Mouse (Mus musculus): ENCODE measurements at regions not wholly inside any gene's neighbourhood (a gene's known extent, or its start where the extent isn't known, plus 50 kb on each side); places are given as distances from the start of the nearest gene placed in this dataset.

DNA sequence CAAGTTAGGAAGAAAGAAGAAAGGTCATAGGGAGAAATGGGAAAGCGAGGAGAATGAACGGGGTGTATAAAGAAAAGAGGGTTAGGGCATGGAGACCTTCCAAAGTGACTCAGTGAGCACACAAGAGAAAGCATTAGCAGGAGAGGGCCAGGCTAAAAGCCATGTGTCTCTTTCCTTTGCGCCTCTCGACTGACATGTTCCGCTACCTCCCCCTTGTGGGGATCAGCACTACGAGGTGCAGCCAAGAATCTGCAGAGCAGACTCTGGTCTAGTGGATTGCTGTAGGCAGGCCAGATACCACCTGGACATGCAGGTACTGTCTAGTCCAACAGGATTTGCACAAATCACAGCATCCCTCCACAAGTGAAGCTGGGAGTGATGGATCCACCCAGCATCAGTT lies 54.0 kb downstream of the Kcna5 start:
- no peak for DNase-seq (ENCODE audit: low spot score)

GRCm38 (mm10) chr6:126477506-126477905 lies 57.7 kb downstream of the Kcna5 start:
- DNase-seq (ENCODE audit: low spot score) = no peak

DNA sequence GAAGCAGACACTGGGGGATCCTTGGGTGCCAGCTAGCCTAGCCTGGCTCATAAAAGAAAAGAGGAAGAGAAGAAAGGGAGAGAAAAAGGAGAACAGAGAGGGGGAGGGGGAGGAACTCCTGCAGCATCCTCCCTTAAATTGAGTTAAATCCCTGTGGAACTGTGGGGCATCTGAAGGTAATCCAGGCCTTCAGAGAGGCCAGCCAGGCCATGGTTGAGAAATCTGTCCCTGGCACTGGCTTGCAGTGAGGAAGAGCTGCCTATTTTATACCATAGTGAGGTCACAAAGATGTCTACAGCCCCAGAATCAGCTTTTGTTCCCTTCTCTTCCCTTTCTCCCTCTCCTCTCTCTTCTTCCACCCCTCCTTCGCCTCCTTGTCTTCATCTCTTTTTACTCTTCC lies 58.5 kb downstream of the Kcna5 start:
- no peak for DNase-seq (ENCODE audit: low spot score)

- no peak for DNase-seq (ENCODE audit: low spot score)
Measured at GRCm38 (mm10) chr6:126475555-126475954, 59.7 kb downstream of the Kcna5 start.

- no peak for DNase-seq (ENCODE audit: low spot score)
Measured at GRCm38 (mm10) chr6:126453751-126454150, 81.5 kb downstream of the Kcna5 start.

- DNase-seq (ENCODE audit: low spot score) = no peak
Measured at GRCm38 (mm10) chr6:126445519-126445918, 89.7 kb downstream of the Kcna5 start.

- DNase-seq (ENCODE audit: low spot score) = no peak
Measured at GRCm38 (mm10) chr6:126440254-126440653, 95.0 kb downstream of the Kcna5 start.

GRCm38 (mm10) chr6:126437976-126438736 lies 97.1 kb downstream of the Kcna5 start:
- no peak for DNase-seq (ENCODE audit: low spot score)

DNA sequence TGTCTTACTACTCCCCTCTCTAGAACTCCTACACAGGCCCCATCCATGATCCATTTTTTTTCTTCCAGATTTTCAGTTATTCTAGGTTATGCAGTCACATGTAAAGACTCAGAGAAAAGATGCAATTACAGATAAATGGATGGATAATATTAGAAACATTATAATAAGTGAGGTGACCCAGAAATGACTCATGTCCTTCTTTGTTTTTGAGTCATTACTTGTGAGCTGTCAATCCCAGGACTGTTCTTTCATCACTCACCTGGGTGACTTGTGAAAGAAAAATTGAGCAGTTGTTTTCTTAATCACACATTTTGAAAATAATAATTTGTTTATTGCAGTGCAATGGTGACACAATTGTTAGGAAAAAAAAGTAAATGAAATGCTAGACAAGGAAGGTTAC lies 108.0 kb downstream of the Kcna5 start:
- no peak for DNase-seq (ENCODE audit: low spot score)

DNA sequence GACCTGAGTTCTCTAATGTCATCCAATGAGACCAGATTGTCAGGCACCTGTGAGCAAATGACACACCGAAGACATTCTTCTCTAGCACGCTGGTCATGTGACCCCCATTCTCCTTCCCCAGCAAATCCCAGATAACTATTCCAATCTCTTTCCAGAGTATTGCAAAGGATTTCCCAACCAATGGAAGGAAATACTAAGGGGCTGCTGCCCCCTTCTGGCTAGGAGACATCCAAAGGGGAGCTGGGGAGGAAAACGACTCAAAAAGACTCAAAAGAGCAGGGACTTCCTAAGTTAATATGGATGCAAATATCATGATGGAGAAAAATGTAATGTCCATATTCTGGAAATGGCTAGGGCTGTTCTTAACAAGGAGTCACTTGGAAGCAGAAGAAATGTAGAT lies 129.5 kb downstream of the Kcna5 start:
- peak; percentile 23 for DNase-seq (ENCODE audit: low spot score)

DNA sequence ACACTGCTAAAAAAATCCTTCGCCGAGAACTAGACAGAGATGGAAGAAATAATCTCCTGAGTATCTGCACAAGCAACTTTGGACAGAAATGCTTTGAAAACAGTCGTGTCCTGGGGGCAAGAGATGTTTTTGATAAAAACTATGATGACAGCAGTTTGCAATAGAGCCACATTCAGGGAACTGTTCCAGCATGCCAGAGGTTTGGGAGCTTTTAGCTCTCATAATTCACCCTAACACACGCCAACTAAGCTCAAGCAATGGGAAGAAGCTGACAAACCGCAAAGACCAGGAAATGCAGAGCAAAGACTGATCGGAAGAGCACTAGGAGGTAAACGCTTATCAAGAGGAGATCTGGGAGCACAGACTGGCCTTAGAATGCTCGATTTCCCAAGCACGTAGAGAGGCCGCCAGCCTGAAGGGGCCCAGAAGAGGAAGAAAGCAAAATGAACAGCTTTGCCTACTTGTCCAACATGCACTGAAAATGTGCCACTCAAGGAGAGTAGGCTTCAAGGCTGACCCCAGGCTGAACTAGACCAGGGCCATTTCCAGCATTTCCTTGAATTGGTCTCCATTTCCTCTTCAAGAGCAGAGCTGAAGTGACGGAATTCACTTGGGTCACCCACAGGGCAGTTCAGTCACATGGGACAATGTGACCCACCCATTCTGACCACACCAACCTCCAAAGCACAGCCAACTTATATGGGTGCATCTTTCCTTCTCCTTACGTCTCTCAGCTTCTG lies 130.7 kb downstream of the Kcna5 start:
- DNase-seq (ENCODE audit: low spot score) = no peak

GRCm38 (mm10) chr6:126399595-126399994 lies 135.6 kb downstream of the Kcna5 start:
- DNase-seq (ENCODE audit: low spot score) = no peak

DNA sequence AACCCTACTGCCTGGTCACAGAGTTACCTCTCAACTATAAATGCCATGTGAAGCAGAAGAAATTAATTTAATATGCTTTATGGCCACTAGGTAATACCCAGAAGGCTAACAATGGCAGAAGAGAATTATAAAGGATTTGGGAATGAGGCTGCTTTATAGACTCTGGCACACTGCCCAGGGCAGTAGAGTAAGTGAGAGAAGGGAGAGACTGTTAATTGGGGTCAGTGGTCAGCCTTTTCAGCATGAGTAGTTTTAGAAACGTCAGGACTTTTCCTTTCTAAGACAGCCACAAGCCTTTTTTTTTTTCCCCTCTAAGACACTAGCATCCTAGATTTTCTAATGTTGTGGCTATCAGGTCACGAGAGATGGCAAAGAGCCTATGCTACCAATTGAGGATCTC lies 136.6 kb downstream of the Kcna5 start:
- DNase-seq (ENCODE audit: low spot score) = no peak

DNA sequence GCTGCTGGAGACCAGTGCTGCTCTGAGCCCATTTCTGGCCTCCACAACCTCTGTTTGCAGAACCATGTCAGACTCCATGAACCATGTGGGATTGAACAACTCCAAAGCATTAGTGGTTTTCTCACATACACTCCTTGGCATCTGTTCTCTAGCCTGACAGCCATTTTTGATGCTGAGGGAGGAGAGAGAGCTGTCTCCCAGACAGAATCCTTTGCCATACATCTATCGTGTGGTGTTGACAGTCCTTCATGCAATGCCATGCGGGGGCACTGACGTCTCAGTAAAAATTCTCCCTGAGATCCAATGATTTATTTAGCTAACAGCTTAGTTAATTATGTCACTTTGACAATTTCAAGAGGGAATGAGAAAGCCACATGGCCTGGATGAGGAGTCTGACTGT lies 140.2 kb downstream of the Kcna5 start:
- no peak for DNase-seq (ENCODE audit: low spot score)

DNA sequence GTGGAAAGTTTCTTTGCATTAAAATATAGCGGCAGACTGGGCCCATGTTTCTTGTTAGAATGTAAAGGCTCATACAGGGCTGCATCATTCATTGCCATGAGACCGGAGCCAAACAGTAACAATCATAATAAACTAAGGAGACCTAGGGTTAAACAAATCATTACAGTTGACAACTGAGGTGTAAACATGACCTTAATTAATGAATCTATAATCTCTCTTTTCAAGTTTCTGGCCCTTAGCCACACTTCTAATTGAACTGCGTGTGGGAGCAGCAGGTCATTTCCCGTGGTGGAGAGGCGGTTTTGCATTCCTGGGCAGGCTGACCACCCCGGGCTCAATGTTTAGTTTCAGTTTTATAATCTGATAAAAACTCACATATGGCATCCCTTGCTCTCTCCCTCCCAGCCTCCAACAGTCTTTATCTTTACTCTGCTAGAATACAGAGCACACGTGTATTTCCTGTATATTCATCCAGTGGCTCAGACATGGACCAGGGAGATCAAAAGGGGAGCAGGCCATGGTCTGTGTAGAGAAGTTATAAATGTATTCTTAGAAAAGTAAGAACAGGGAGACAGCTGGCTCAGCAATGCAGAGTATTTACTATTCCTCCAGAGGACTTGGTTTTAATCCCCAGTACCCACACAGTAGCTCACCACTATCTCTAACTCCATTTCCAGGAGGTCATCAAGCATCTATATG lies 141.0 kb downstream of the Kcna5 start:
- DNase-seq (ENCODE audit: low spot score) = no peak

DNA sequence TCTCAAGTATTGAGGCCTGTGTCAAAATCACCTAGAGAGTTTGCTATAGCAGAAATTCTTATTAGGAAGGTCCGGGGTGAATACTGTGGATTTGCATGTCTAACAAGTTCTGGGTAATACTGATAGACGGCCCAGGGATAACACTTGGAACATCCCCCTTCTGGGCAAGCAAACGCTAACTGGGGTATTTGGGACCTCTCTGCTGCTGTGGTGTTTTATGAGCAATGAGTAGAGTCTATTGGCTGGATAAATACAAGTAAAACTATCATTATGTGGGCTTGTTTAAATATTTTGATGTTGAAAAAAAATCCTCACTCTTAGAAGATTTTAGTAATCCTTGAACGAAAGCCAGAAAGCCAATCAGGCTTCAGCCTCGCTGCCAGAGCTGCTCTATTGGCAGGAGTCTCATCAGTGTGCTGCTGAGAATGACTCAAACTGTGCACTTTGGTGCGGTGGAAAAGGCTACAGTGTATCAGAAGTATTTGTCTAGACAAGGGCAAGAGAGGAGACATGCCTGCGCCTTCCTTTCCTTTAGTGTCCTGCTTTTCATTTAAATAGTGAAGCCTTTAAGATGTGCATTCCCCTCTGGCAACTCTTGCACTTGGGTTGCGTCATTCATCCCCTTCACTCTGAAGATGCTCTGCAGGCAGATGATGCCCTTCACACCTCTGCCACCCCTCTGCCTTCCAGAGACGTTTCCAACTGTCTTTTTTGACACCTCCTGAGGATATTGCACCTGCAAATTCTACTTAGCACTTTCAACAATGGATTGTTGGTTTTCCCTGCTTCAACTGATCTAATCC lies 150.8 kb downstream of the Kcna5 start:
- DNase-seq (ENCODE audit: low spot score) = no peak

- no peak for DNase-seq (ENCODE audit: low spot score)
Measured at GRCm38 (mm10) chr6:126377216-126377615, 158.0 kb downstream of the Kcna5 start.

- DNase-seq (ENCODE audit: low spot score) = no peak
Measured at GRCm38 (mm10) chr6:126374970-126375620, 160.1 kb downstream of the Kcna5 start.

DNA sequence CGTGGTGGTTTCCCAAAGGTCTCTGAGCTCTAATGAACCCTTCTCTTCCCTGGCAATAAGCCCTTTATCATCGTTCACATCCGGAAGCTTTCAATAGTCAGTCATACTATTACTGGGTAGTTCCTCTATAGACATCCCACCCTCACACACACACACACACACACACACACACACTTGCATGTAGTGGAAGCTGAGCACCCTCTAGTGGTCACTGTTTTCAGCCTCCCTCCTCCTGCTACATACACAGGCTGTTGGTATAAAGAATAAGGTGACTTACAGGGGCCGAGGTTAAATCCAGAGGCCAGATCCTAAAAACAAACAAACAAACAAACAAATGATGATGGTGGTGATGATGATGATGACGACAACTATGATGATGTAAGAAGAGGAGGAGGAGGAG lies 163.2 kb downstream of the Kcna5 start:
- peak; percentile 30 for DNase-seq (ENCODE audit: low spot score)

DNA sequence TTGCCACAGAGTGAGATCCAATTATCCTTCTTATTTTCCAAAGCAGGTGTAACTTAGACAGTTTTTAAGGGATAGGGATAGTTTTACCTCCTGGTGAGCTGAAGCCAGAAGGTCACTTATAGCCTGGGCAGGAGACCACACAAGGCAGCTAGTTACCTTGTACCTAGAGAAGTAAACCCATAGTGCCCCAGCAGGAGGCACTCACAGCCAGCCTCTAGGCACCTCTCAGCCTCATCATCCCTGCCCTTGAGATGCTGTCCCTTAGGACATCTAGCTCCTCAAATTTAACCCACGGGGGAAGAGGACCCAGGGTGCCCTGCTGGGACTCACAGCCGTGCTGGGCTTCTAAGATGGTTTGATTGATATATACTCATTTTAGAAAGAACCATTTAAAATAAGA lies 163.7 kb downstream of the Kcna5 start:
- no peak for DNase-seq (ENCODE audit: low spot score)

- DNase-seq (ENCODE audit: low spot score) = no peak
Measured at GRCm38 (mm10) chr6:126365495-126365894, 169.7 kb downstream of the Kcna5 start.

DNA sequence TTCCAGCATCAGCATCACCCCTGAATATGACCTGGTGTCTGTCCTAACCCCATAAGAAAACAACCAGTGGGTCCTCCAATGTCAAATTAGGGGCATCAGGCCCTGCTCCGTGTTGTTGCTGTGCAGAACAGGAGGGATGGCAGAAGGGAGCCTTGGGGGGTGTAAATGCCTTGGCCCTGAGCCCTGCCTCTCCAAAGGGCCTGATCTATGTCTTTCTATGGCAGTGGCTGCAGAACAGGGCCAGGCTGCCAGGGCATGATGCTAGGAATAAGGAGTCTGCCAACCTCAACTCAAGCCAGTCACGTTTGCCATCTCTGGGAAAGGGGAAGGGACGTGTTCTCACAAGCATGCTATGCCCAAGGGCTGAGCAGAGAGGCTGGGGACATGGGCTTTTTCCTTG lies 172.9 kb downstream of the Kcna5 start:
- no peak for DNase-seq (ENCODE audit: low spot score)
